Mouse (Mus musculus) hindbrain, embryonic 12.5 days (tissue): Measurements from ENCODE around the gene Fasn. TPM values are rescaled to one million over a fixed set of nuclear protein-coding genes. Genes with fewer than 3 reads are reported as not detected.
A peak's percentile ranks its signal among the peaks of the same experiment; 100 is the strongest.
"Not testable (repeated sequence)": the region's sequence is repeated elsewhere in the genome, so short reads cannot be mapped to it uniquely, and the experiment has no call there.

Source experiments
- ATAC-seq: fragments of 200-750 bp; cut with Nextera tagmentation; 2 replicates; pipeline ENCODE4 v1.8.0; 2017; ENCODE audit warnings: moderate TSS enrichment; ENCODE audit not compliant: low FRiP score
- H3K27ac ChIP-seq: fragments of 300-500 bp; sonication (generic); 2 replicates; pipeline ENCODE4 v1.5.1; 2016; ENCODE audit warnings: mild to moderate bottlenecking
- H3K27me3 ChIP-seq: fragments of 300-500 bp; sonication (generic); 2 replicates; pipeline ENCODE4 v1.6.1; 2016; ENCODE audit warnings: mild to moderate bottlenecking
- H3K36me3 ChIP-seq: fragments of 300-500 bp; sonication (generic); 2 replicates; pipeline ENCODE4 v1.6.1; 2016; ENCODE audit warnings: mild to moderate bottlenecking
- H3K4me1 ChIP-seq: fragments of 300-500 bp; sonication (generic); 2 replicates; pipeline ENCODE4 v1.6.1; 2016
- H3K4me2 ChIP-seq: fragments of 300-500 bp; sonication (generic); replicated peaks from 2 replicates; pipeline ENCODE4 v1.6.1; 2016; ENCODE audit warnings: mild to moderate bottlenecking
- H3K4me3 ChIP-seq: fragments of 300-500 bp; sonication (generic); 2 replicates; pipeline ENCODE4 v1.5.1; 2016; ENCODE audit warnings: mild to moderate bottlenecking
- H3K9ac ChIP-seq: fragments of 300-500 bp; sonication (generic); 2 replicates; pipeline ENCODE4 v1.6.1; 2016; ENCODE audit warnings: mild to moderate bottlenecking, moderate library complexity
- H3K9me3 ChIP-seq: fragments of 300-500 bp; sonication (generic); replicated peaks from 2 replicates; pipeline ENCODE4 v1.6.1; 2016; ENCODE audit warnings: mild to moderate bottlenecking
- WGBS: fragments of 180-500 bp; shearing (Covaris S2); methylation state at CpG from one replicate; pipeline ENCODE4 v1.1.7; 2016; 5-methylcytosine and 5-hydroxymethylcytosine counted together
- polyA plus RNA-seq: library from polyadenylated mRNA; unstranded; fragments of >200 nt; fragmentation: Nextera tagmentation; extraction: Ambion mirVana; gene quantifications from 2 replicates; pipeline ENCODE4 v1.2.1, GENCODE M21; 2016

Gene Fasn
- polyA plus RNA-seq, result 115 and 120 TPM in 2 replicates

DNA sequence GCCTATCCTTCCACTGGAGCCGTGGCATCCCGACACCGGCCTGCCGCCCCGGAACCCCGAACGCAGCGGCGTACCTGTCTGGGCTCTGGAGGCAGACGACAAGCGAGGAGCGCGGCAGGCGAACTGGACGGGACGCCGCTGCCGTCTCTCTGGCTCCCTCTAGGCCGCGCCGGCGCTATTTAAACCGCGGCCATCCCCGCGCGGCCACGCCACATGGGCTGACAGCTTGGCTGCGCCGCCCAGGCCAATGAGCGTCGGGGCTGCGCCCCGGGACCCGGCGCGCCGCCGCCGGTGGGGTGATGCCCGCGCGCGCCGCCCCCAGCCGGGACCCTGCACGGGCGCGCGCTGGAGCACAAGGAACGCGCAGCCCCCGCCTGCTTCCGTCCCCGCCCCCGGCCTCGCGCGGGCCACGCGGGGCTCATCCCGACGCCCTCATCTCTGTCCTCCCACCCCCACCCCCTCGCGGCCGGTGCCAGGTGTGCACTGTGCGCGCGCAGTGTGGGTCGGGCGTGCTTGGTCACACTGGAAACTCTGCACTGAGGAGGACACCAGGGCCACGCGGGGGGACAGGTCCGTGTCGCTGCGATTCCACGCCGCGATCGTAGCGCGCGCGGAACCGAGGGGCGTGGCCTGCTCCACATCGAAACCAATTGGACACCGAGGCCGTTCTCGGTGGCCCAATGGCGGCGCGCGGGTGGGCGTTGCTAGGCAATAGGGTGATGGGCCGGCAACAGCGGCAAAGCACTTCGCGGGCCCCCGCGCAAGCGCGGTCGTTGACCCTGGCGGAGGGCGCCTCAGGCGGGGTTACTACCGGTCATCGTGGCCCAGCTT is at the start of gene Fasn:
Fasn (minus strand) TSS at position 592 of the 831 bp plus-strand sequence.
- Histone ChIP-seq H3K4me3 (peak within 1 kb of the TSS; percentile 91), H3K27me3 (no peaks in the 10 kb centered on the region), H3K9me3 (no peaks in the 10 kb centered on the region), H3K36me3 (peaks cover 32% of the 10 kb centered on the region), H3K4me2 (peak within 1 kb of the TSS; percentile 99), H3K9ac (peak within 1 kb of the TSS; percentile 96), H3K27ac (peak within 1 kb of the TSS; percentile 98), H3K4me1 (peaks cover 43% of the 10 kb centered on the region)
- WGBS, result under 1% methylated on average over 108 of the region's 109 CpGs
- peak; percentile 92 for ATAC-seq

GRCm38 (mm10) chr11:120873206-120873605 is 48.9 kb upstream of the Fasn start:
- H3K9ac ChIP-seq, result no peak overlapping the region
- no peak overlapping the region for H3K27ac ChIP-seq

GRCm38 (mm10) chr11:120871521-120871920 is 47.2 kb upstream of the Fasn start:
- Histone ChIP-seq H3K9me3 (no peaks in the 10 kb centered on the region), H3K4me3 (no peak overlapping the region), H3K4me2 (no peak overlapping the region), H3K36me3 (0 out of 2 replicates have a peak, but pooled peaks cover 6% of the 10 kb centered on the region), H3K27ac (no peak overlapping the region), H3K4me1 (no peaks in the 10 kb centered on the region), H3K9ac (no peak overlapping the region), H3K27me3 (no peaks in the 10 kb centered on the region)
- WGBS, result 95% methylated on average over 9 of the region's 9 CpGs
- ATAC-seq, result no peak

More at GRCm38 (mm10) chr11:120873206-120873605, 48.9 kb upstream of the Fasn start:
- Histone ChIP-seq H3K27me3 (no peaks in the 10 kb centered on the region), H3K4me1 (no peaks in the 10 kb centered on the region), H3K36me3 (peaks cover 15% of the 10 kb centered on the region), H3K4me2 (no peak overlapping the region), H3K9me3 (no peaks in the 10 kb centered on the region), H3K4me3 (no peak overlapping the region)
- WGBS, result 78% methylated on average over 6 of the region's 6 CpGs
- no peak for ATAC-seq

GRCm38 (mm10) chr11:120865816-120866215 is 41.5 kb upstream of the Fasn start:
- Histone ChIP-seq H3K27me3 (no peaks in the 10 kb centered on the region), H3K4me1 (no peaks in the 10 kb centered on the region), H3K9ac (no peak overlapping the region), H3K4me3 (no peak overlapping the region), H3K27ac (no peak overlapping the region), H3K36me3 (peaks cover 8% of the 10 kb centered on the region; the same call in 1 of the 2 replicates), H3K4me2 (no peak overlapping the region), H3K9me3 (no peaks in the 10 kb centered on the region)
- 90% methylated on average over 1 of the region's 1 CpGs for WGBS
- ATAC-seq, result no peak

- Histone ChIP-seq H3K4me2 (no peak overlapping the region), H3K9me3 (no peaks in the 10 kb centered on the region), H3K27ac (no peak overlapping the region), H3K9ac (no peak overlapping the region), H3K4me3 (no peak overlapping the region), H3K27me3 (no peaks in the 10 kb centered on the region), H3K36me3 (peaks cover 26% of the 10 kb centered on the region), H3K4me1 (no peaks in the 10 kb centered on the region)
- ATAC-seq, result no peak
- 80% methylated on average over 10 of the region's 10 CpGs for WGBS
Measured at GRCm38 (mm10) chr11:120862819-120863218, 38.5 kb upstream of the Fasn start.

DNA sequence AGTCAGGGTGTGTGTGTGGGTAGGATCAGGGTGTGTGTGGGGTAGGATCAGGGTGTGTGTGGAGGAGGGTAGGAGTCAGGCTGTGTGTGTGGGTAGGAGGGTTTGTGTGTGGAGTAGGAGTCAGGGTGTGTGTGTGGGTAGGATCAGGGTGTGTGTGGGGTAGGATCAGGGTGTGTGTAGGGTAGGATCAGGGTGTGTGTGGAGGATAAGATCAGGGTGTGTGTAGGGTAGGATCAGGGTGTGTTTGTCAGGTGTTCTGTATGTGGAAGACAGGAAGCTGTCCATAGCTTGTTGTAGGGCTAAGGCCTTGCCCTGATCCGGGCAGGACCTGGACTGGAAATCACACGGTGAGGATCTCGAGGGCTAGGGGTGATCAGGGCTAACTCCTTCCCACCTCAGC is 31.6 kb upstream of the Fasn start:
- not testable (repeated sequence) for H3K4me2 ChIP-seq, H3K4me1 ChIP-seq, H3K27ac ChIP-seq, H3K4me3 ChIP-seq, H3K27me3 ChIP-seq, ATAC-seq, H3K9me3 ChIP-seq, H3K9ac ChIP-seq
- 93% methylated on average over 3 of the region's 3 CpGs for WGBS
- H3K36me3 ChIP-seq, result peaks cover 23% of the 10 kb centered on the region

- H3K4me1 ChIP-seq, result no peaks in the 10 kb centered on the region
- H3K27me3 ChIP-seq, result no peaks in the 10 kb centered on the region
- H3K9ac ChIP-seq, result no peak overlapping the region
- no peak overlapping the region for H3K27ac ChIP-seq
- H3K9me3 ChIP-seq, result no peaks in the 10 kb centered on the region
- H3K4me3 ChIP-seq, result no peak overlapping the region
- H3K4me2 ChIP-seq, result no peak overlapping the region
- WGBS, result 69% methylated on average over 4 of the region's 4 CpGs
- no peak for ATAC-seq
- 0 out of 2 replicates have a peak, but pooled peaks cover 6% of the 10 kb centered on the region for H3K36me3 ChIP-seq
Measured at GRCm38 (mm10) chr11:120853788-120854187, 29.4 kb upstream of the Fasn start.

GRCm38 (mm10) chr11:120853158-120853557 is 28.8 kb upstream of the Fasn start:
- H3K9me3 ChIP-seq, result no peaks in the 10 kb centered on the region
- H3K27me3 ChIP-seq, result no peaks in the 10 kb centered on the region
- H3K4me1 ChIP-seq, result no peaks in the 10 kb centered on the region
- 0 out of 2 replicates have a peak, but pooled peaks cover 2% of the 10 kb centered on the region for H3K36me3 ChIP-seq
- H3K9ac ChIP-seq, result no peak overlapping the region
- no peak overlapping the region for H3K4me2 ChIP-seq
- H3K27ac ChIP-seq, result no peak overlapping the region
- no peak overlapping the region for H3K4me3 ChIP-seq
- 99% methylated on average over 4 of the region's 4 CpGs for WGBS
- no peak for ATAC-seq

DNA sequence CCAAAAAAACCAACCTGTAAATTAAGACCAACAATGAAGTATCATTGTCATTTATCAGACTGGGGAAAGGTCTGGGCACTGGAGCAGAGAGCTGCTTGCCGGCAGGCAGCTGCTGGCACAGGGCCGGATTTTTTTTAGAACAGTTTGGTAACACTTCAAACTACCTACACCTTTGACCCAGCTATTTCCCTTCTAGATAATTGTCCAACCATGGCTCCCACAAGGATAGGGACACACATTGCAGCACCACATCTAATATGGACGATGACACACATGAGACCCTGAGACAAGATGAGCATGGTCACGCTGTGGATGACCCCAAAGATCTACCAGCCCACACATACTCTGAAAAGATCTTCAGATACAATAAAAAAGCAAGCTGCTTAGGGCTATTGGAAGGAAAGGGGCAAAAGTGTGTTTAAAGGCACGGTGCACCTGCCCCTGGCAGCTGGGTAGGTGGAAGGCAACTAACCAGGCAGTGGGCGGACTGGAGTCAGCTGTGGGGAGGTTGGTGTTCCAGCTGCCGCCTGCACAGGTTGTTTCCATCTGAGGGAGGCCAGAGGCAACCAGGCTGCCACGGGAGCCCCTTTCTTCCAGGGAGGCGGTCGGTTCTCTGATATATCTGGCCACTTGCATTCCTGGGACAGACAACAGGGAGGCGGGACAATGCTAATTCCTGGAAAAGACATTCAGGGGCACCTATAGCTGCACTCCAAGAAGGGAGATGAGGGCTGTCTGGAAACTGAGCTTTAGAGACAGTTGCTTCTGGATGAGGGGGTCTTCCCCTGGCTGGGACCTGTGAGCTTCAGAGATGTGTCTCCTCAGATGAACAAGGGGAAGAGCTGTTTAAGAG is 28.0 kb upstream of the Fasn start:
- Histone ChIP-seq H3K9ac (no peak overlapping the region), H3K4me2 (no peak overlapping the region), H3K27me3 (no peaks in the 10 kb centered on the region), H3K4me1 (no peaks in the 10 kb centered on the region), H3K4me3 (no peak overlapping the region), H3K27ac (no peak overlapping the region), H3K9me3 (no peaks in the 10 kb centered on the region), H3K36me3 (no peaks in the 10 kb centered on the region)
- 75% methylated on average over 11 of the region's 11 CpGs for WGBS
- ATAC-seq, result no peak

GRCm38 (mm10) chr11:120851582-120851981 is 27.2 kb upstream of the Fasn start:
- no peak for ATAC-seq
- Histone ChIP-seq H3K4me3 (no peak overlapping the region), H3K4me1 (no peaks in the 10 kb centered on the region), H3K9me3 (no peaks in the 10 kb centered on the region), H3K4me2 (no peak overlapping the region), H3K9ac (no peak overlapping the region), H3K27me3 (no peaks in the 10 kb centered on the region), H3K27ac (no peak overlapping the region), H3K36me3 (no peaks in the 10 kb centered on the region)
- 68% methylated on average over 2 of the region's 2 CpGs for WGBS

DNA sequence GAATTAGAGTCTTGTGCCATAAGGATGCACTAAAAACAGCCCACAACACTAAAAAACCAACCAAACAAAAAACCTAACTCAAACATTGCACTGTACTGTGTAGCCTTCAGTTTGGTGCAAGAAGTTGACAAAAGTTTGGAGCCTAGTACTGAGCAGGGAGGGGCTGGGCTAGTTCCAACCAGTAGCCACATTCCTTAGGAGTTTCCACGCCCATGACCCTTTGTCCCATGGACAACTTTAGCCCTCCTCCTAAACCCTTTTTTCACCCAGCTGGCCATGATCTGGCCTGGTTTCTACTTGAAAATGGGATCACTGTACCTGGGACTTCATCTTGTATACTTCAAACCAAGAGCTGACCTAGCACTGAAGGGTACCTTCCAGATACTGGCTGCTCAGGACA is 26.8 kb upstream of the Fasn start:
- H3K4me3 ChIP-seq, result no peak overlapping the region
- H3K4me1 ChIP-seq, result no peaks in the 10 kb centered on the region
- H3K9ac ChIP-seq, result no peak overlapping the region
- no peak overlapping the region for H3K27ac ChIP-seq
- no peaks in the 10 kb centered on the region for H3K9me3 ChIP-seq
- no peaks in the 10 kb centered on the region for H3K36me3 ChIP-seq
- H3K27me3 ChIP-seq, result no peaks in the 10 kb centered on the region
- no peak overlapping the region for H3K4me2 ChIP-seq
- 76% methylated on average over 1 of the region's 1 CpGs for WGBS
- ATAC-seq, result no peak

GRCm38 (mm10) chr11:120850331-120851030 is 26.1 kb upstream of the Fasn start:
- no peaks in the 10 kb centered on the region for H3K36me3 ChIP-seq
- WGBS, result 73% methylated on average over 2 of the region's 2 CpGs
- no peaks in the 10 kb centered on the region for H3K27me3 ChIP-seq
- no peak overlapping the region for H3K4me3 ChIP-seq
- no peak for ATAC-seq
- H3K4me1 ChIP-seq, result no peaks in the 10 kb centered on the region
- H3K9ac ChIP-seq, result no peak overlapping the region
- H3K4me2 ChIP-seq, result no peak overlapping the region
- no peak overlapping the region for H3K27ac ChIP-seq
- H3K9me3 ChIP-seq, result no peaks in the 10 kb centered on the region
